12 mouse cellular contexts compared by ENCODE assay signal in genomic region chr11:119839411-119840342, GRCm38 (mm10).
DNase-seq lines count a peak whose midpoint lies in the region; ATAC-seq and TF ChIP-seq lines count a peak whose summit lies in the region.
"Had no signal": no experiment of that assay in that cellular context is flagged by ENCODE, and none has a peak within 500 bp of the region (broad histone marks: within the 10 kb centered on the region; RNA-seq: fewer than 3 reads in every experiment).

No protein-coding gene starts in this region.

- intact Hi-C loops in heart, postnatal 14 days (cut with DNase I) = no loop called here

- DNase-seq in heart, adult 11 months = peak; percentile 81
- DNase-seq in heart, postnatal 14 days = no peak
- DNase-seq in thymus, adult 2 months = peak; percentile 21
- no peak for DNase-seq in thymus, adult 18-20 months
- DNase-seq in cerebellum, postnatal 36 days = peak; percentile 63 to 65
- no peak for DNase-seq in spleen, postnatal 4 days (ENCODE audit: low spot score in 2 of 2)
- no peak for DNase-seq in layer of hippocampus, postnatal 14 days (ENCODE audit: low spot score in 2 of 2)
- DNase-seq: adrenal gland, adult 8-10 months; embryo, embryonic 11 days had no signal

- TF ChIP-seq POLR2A in thymus, adult 2 months (IDR thresholded peaks at IDR 0.05; ENCODE audit: control insufficient read depth, extremely low read depth, insufficient read depth, low read length, poor library complexity) = no peak

- 87% methylated on average over 10 of the region's 10 CpGs for WGBS in thymus, adult 2 months

- peaks cover 41% of the 10 kb centered on the region for H3K4me1 ChIP-seq in thymus, adult 2 months (replicated peaks; ENCODE audit: control insufficient read depth, insufficient read depth, low read length)

- ATAC-seq in granulocyte monocyte progenitor cell, adult 5-6 weeks (replicated peaks; ENCODE audit: poor library complexity, severe bottlenecking) = no peak

- H3K27me3 ChIP-seq in thymus, adult 2 months (ENCODE audit: control insufficient read depth, insufficient read depth, low read length) = no peaks in the 10 kb centered on the region; the same call in 1 of the 2 replicates
- H3K27me3 ChIP-seq: hindbrain, embryonic 15.5 days; limb, embryonic 12.5 days had no signal

- no peaks in the 10 kb centered on the region for H3K36me3 ChIP-seq in thymus, adult 2 months (ENCODE audit: control insufficient read depth, insufficient read depth, low read length)

- TF ChIP-seq CTCF in thymus, adult 2 months (IDR thresholded peaks at IDR 0.05; ENCODE audit: borderline replicate concordance, control insufficient read depth, extremely low read depth, insufficient read depth, low read length, poor library complexity) = no peak

- no peak overlapping the region for H3K4me3 ChIP-seq in thymus, adult 2 months (ENCODE audit: control insufficient read depth, insufficient read depth, low read length)
- H3K4me3 ChIP-seq: hindbrain, embryonic 15.5 days; limb, embryonic 12.5 days had no signal

- no peak overlapping the region for H3K27ac ChIP-seq in thymus, adult 2 months (ENCODE audit: control insufficient read depth, insufficient read depth, low read length)
- H3K27ac ChIP-seq: hindbrain, embryonic 15.5 days; limb, embryonic 12.5 days had no signal

Comparison
In these comparisons a context has a peak if more than half of its experiments do, and no peak if none do; other contexts are left out.
1. DNase-seq: peak in heart, adult 11 months (single experiment), thymus, adult 2 months (single experiment) and cerebellum, postnatal 36 days (2 of 2); none in heart, postnatal 14 days (0 of 2), thymus, adult 18-20 months (0 of 2), spleen, postnatal 4 days (0 of 2) and layer of hippocampus, postnatal 14 days (0 of 2).